Mouse (Mus musculus) forebrain, embryonic 12.5 days (tissue): Measurements from ENCODE around the gene Atox1. TPM values are rescaled to one million over a fixed set of nuclear protein-coding genes. Genes with fewer than 3 reads are reported as not detected.
"Not testable (repeated sequence)": the region's sequence is repeated elsewhere in the genome, so short reads cannot be mapped to it uniquely, and the experiment has no call there.

ENCODE experiments used
- ATAC-seq: fragments of 200-750 bp; cut with Nextera tagmentation; 2 replicates; pipeline ENCODE4 v1.8.0; 2017; ENCODE audit warnings: moderate TSS enrichment; ENCODE audit not compliant: low FRiP score
- H3K27ac ChIP-seq: fragments of 300-500 bp; sonication (generic); 2 replicates; pipeline ENCODE4 v1.5.1; 2016; ENCODE audit warnings: mild to moderate bottlenecking
- H3K27me3 ChIP-seq: fragments of 300-500 bp; sonication (generic); 2 replicates; pipeline ENCODE4 v1.6.1; 2016; ENCODE audit warnings: mild to moderate bottlenecking
- H3K36me3 ChIP-seq: fragments of 300-500 bp; sonication (generic); replicated peaks from 2 replicates; pipeline ENCODE4 v1.6.1; 2016; ENCODE audit warnings: mild to moderate bottlenecking
- H3K4me1 ChIP-seq: fragments of 300-500 bp; sonication (generic); 2 replicates; pipeline ENCODE4 v1.6.1; 2016
- H3K4me2 ChIP-seq: fragments of 300-500 bp; sonication (generic); 2 replicates; pipeline ENCODE4 v1.6.1; 2016; ENCODE audit warnings: mild to moderate bottlenecking, moderate library complexity
- H3K4me3 ChIP-seq: fragments of 300-500 bp; sonication (generic); replicated peaks from 2 replicates; pipeline ENCODE4 v1.5.1; 2016; ENCODE audit warnings: mild to moderate bottlenecking
- H3K9ac ChIP-seq: fragments of 300-500 bp; sonication (generic); 2 replicates; pipeline ENCODE4 v1.6.1; 2016; ENCODE audit warnings: mild to moderate bottlenecking
- H3K9me3 ChIP-seq: fragments of 300-500 bp; sonication (generic); 2 replicates; pipeline ENCODE4 v1.6.1; 2016
- WGBS: fragments of 180-500 bp; shearing (Covaris S2); methylation state at CpG from one replicate; pipeline ENCODE4 v1.1.7; 2016; 5-methylcytosine and 5-hydroxymethylcytosine counted together
- polyA plus RNA-seq: library from polyadenylated mRNA; unstranded; fragments of >200 nt; fragmentation: Nextera tagmentation; extraction: Ambion mirVana; gene quantifications from 2 replicates; pipeline ENCODE4 v1.2.1, GENCODE M21; 2016

Atox1 gene
- polyA plus RNA-seq, 1 experiment from 2014 or later = 211 TPM

DNA sequence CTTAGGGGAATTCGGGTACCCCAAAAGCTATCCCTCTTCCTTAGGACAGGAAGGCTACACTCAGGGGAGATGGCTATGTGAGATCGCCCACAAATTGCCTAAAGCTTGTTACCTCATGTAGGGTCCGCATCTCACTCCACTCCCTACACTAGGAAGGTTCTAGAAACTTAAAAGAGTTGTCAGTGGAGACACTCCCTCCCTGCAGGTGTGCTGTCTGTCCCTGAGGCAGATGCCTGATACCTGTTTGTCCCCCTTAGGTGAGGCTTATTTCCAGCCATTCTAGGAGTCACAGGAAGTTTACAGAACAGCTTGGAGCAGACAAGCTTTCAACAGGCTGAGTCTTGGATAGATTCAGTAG lies 42.4 kb downstream of the Atox1 start:
- Histone ChIP-seq H3K4me1 (peaks cover 39% of the 10 kb centered on the region), H3K27ac (peak overlapping the region; percentile 80)

DNA sequence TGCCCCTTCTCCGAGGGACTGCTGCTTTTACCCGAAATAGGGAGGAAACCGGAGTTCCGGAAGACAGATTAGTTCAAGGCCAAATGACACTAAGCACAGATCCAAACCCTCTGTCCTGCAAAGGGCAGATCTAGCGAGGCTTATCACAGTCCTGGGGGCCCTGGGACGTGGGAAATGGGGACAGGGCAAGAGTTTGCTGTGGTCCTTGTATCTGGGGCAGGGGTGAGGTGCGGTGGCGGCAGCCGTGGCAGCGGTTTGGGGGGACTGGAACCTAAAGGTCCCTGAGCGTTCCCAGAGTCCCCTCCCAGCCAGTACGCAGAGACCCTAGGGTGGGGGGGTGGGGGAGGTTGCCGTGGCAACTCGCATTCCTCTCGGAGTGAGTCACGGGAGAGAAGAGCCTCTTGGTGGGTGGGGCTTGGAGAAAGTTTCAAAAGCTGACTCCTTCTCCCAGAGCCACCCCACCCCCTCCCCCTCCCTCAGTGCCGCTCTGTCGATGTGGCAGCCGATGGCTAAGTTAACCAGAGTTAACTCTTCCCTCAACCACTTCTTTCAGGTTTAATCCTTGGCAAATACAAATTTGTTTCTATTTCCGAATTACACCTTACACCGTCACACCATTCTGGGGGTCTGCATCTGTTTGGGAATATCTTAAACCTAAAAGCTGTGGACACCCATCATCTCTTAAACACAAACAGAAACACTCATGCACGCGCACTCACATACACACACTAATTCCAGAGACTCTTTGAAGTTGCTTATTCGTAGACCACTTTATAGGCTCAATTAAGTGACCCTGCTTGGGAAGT lies 42.9 kb downstream of the Atox1 start:
- peaks cover 36% of the 10 kb centered on the region for H3K4me1 ChIP-seq
- peak; percentile 82 for ATAC-seq
- H3K27ac ChIP-seq = peak overlapping the region; percentile 80
- no peaks in the 10 kb centered on the region for H3K36me3 ChIP-seq
- H3K27me3 ChIP-seq = no peaks in the 10 kb centered on the region
- H3K9me3 ChIP-seq = no peaks in the 10 kb centered on the region
- peak overlapping the region; percentile 60 for H3K9ac ChIP-seq
- peak overlapping the region; percentile 44 for H3K4me3 ChIP-seq
- WGBS = 1% methylated on average over 23 of the region's 24 CpGs
- peak overlapping the region; percentile 66 for H3K4me2 ChIP-seq

More for the DNA sequence above, 42.4 kb downstream of the Atox1 start:
- Histone ChIP-seq H3K4me3 (peak overlapping the region; percentile 44), H3K9me3 (no peaks in the 10 kb centered on the region), H3K9ac (peak overlapping the region; percentile 60), H3K27me3 (no peaks in the 10 kb centered on the region), H3K4me2 (peak overlapping the region; percentile 66), H3K36me3 (no peaks in the 10 kb centered on the region)
- 1% methylated on average over 3 of the region's 3 CpGs for WGBS
- ATAC-seq = no peak

DNA sequence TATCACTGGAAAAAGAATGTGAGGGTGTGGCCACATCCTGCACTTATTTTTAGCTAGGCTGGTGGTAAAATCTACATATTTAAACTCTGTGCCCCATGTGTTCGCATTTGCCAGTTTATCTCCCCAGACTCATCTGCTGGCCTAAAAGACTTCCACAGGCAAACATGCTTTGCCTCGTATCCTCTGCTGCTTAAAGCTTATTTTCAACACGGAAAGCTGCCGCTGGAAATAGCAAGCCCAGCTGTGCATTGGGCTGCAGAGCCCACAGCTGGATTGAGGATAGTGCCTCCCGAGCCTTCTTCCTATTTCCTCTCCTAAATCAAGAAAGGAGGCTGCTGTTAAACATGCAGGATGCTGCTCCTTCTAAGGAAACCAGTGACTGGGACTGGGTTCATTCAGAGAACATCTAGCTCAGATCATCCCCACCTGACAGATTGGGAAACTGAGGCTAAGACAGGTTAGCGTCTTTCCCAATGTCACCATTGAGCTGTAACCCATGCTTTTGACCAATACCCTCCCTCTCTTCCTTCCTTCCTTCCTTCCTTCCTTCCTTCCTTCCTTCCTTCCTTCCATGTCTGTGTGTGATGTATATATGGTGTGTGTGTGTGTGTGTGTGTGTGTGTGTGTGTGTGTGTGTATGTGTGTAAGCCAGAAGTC lies 44.3 kb downstream of the Atox1 start:
- Histone ChIP-seq H3K9ac (peak overlapping the region; percentile 60; the same call in 1 of the 2 replicates), H3K4me1 (peaks cover 36% of the 10 kb centered on the region), H3K27me3 (no peaks in the 10 kb centered on the region), H3K36me3 (no peaks in the 10 kb centered on the region), H3K4me2 (no peak overlapping the region), H3K4me3 (no peak overlapping the region), H3K9me3 (no peaks in the 10 kb centered on the region), H3K27ac (no peak overlapping the region)
- 81% methylated on average over 6 of the region's 6 CpGs for WGBS
- no peak for ATAC-seq

DNA sequence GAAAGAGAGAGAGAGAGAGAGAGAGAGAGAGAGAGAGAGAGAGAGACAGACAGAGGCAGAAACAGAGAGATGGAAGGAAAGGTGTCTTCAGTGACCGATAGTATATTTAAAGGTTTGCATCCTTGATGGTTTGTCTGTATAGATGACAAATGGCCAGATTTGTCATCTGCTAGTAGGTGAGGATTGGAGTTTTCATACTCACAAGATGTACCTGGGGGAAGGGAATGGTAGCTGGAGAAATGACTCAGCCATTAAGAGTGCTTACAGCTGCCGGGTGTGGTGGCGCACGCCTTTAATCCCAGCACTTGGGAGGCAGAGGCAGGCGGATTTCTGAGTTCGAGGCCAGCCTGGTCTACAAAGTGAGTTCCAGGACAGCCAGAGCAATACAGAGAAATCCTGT lies 45.3 kb downstream of the Atox1 start:
- H3K27ac ChIP-seq, H3K4me3 ChIP-seq, H3K36me3 ChIP-seq, ATAC-seq, H3K9me3 ChIP-seq, H3K4me2 ChIP-seq, H3K9ac ChIP-seq, H3K27me3 ChIP-seq: not testable (repeated sequence)
- WGBS = 89% methylated on average over 6 of the region's 6 CpGs
- peaks cover 36% of the 10 kb centered on the region for H3K4me1 ChIP-seq

DNA sequence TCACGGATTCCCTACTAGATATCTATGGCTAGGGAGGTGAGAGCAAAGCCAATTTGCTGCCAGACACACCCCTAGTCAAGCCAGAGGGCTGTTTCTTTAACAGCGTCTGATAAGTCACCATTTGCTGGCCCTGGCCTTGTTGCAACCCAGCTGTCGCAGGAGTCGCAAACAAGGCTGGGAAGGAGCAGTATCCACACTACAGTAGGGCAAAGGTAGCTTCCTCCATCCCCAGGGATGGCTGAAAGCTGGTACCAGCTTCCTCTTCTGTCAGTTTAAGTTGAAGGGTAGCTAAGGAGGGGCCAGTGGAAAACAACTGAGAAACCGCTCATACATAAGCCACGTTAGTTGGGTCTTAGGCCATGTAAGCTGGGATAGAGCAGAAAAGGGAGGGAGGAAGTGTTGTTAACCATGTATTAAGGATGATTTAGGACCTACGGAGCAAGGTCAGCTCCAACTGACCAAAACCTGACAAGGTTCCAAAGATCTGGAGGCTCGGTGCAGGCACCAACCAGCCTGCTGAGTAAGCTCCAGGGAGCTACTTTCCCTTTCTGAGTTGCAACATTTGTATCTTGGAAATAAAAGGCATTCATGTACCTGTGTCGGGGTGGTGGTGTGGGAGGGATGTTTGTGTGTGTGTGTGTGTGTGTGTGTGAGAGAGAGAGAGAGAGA lies 45.9 kb downstream of the Atox1 start:
- H3K4me3 ChIP-seq = no peak overlapping the region
- no peak for ATAC-seq
- no peaks in the 10 kb centered on the region for H3K36me3 ChIP-seq
- no peak overlapping the region for H3K4me2 ChIP-seq
- H3K9me3 ChIP-seq = no peaks in the 10 kb centered on the region
- no peak overlapping the region for H3K27ac ChIP-seq
- H3K4me1 ChIP-seq = peaks cover 33% of the 10 kb centered on the region
- H3K9ac ChIP-seq = no peak overlapping the region
- 81% methylated on average over 9 of the region's 9 CpGs for WGBS
- H3K27me3 ChIP-seq = no peaks in the 10 kb centered on the region

DNA sequence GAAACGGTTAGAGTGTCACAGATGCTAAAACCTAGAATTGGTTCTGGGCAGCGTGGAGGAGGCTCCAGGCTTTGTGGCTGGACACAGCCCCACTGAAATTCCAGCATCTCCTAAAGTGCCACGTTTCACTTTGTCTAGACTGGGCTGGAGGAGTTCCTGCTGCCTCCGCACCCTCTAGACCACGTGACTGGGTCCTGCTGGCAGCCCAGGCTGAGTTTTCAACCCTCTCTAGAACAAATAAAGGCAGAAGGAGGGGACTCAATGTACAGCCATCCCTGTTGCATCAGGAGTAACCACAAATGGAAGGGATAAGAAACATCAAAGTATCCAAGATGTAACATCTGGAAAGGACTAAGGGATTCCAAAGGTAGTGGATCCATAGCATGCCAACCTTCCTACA lies 46.7 kb downstream of the Atox1 start:
- Histone ChIP-seq H3K4me3 (no peak overlapping the region), H3K4me2 (no peak overlapping the region), H3K27me3 (no peaks in the 10 kb centered on the region), H3K9ac (no peak overlapping the region), H3K9me3 (no peaks in the 10 kb centered on the region), H3K36me3 (0 out of 2 replicates have a peak, but pooled peaks cover 3% of the 10 kb centered on the region), H3K4me1 (peaks cover 25% of the 10 kb centered on the region), H3K27ac (no peak overlapping the region)
- 77% methylated on average over 5 of the region's 5 CpGs for WGBS
- ATAC-seq = no peak

DNA sequence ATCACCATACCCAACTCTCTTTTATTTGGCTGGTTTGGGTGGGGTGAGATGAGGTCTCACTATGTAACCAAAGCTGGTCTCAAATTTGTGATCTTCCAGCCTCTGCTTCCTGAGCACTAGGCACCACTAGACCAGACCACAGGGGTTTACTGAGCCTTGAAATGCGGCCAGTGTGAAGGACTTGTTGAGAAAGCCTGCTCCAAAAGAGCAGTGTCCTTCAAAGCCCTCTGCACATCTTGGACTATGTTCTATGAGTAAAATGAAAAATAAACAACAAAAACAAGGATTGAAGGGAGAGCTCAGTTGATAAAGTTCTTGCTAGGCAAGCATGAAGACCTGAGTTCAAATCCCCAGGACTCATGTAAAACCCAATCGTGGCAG lies 47.6 kb downstream of the Atox1 start:
- Histone ChIP-seq H3K4me1 (peaks cover 16% of the 10 kb centered on the region), H3K27me3 (no peaks in the 10 kb centered on the region), H3K4me3 (no peak overlapping the region), H3K9me3 (no peaks in the 10 kb centered on the region), H3K4me2 (no peak overlapping the region), H3K27ac (no peak overlapping the region), H3K36me3 (peaks cover 9% of the 10 kb centered on the region), H3K9ac (no peak overlapping the region)
- ATAC-seq = no peak
- 90% methylated on average over 2 of the region's 2 CpGs for WGBS

DNA sequence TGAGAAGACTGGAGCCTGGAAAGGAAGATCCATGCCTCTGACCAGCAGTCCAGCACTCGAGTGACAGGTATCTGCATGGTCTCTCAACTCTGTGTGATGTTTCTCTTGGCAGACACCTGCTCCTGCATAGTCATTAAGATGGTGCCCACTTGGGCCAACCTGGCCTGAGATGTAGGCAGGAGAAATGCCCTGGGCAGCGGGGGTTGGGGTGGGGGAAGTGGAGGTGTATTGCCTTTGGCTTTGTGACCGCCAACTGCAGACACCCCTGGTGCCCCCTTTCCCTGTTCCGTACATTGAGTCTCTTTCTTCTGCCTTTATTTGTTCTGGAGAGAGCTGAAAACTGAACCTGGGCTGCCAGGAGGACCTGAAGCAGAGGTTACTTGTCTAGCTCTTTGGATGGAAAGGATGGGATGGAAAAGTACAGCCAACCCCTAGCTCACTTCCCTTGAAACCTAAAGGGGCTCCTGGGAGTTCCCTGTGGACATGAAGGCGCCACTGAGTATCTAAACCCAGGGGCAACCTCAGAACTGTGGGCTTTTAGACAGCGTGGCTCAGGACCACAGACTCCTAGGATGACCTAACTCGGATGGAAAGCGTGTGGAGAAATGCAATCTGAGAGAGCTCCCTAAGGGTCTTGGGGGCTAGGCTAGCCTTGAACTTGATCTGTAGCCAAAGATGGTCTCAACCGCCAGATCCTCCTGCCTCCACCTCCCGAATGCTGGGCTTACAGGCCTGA lies 48.2 kb downstream of the Atox1 start:
- Histone ChIP-seq H3K36me3 (peaks cover 15% of the 10 kb centered on the region), H3K27me3 (no peaks in the 10 kb centered on the region), H3K4me1 (peaks cover 10% of the 10 kb centered on the region), H3K4me3 (no peak overlapping the region), H3K27ac (no peak overlapping the region), H3K9ac (no peak overlapping the region), H3K4me2 (no peak overlapping the region), H3K9me3 (no peaks in the 10 kb centered on the region)
- whole genome bisulfite sequencing = 95% methylated on average over 10 of the region's 10 CpGs
- no peak for ATAC-seq

DNA sequence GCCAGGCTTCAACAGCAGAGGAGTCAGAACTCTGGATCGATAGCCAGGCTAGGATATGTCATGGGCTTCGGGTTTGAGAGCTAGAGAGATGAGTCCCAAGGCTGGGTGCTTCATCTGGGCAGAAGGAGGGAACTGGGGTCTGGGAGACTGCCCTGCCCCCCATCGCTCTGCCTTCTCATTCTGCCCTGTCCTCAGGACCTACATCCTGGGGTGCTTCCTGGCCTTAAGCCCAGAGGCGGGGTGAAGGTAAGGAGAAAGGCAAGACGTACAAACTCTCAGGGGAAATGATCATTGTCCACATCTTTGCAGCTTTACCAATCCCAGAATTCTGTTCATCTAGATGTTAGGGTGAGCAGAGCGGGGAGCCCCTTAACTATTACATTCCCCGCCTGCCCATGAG lies 49.0 kb downstream of the Atox1 start:
- Histone ChIP-seq H3K27ac (no peak overlapping the region), H3K4me2 (no peak overlapping the region), H3K4me1 (peaks cover 3% of the 10 kb centered on the region; the same call in 1 of the 2 replicates), H3K27me3 (no peaks in the 10 kb centered on the region), H3K4me3 (no peak overlapping the region), H3K36me3 (peaks cover 23% of the 10 kb centered on the region), H3K9me3 (no peaks in the 10 kb centered on the region), H3K9ac (no peak overlapping the region)
- WGBS = 88% methylated on average over 7 of the region's 7 CpGs
- ATAC-seq = no peak

DNA sequence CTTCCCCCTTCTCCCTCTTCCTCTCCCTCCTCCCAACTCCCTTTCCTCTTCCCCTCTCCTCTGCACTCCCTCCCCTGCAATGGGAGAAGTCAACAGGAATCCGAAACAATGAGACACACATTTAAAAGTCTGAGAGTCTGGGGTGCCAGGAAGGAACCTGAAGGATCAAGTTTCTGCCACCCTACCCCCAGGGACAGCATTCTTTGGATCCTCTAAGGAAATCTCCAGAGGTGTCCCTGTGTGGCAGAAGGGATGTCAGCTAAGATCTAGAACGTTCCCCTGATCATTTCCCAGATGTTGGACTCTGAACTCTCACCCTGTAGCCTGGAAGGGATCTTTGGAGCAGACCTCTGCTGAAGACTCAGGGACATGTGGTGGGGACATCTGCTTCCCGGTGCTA lies 50.5 kb downstream of the Atox1 start:
- WGBS = 78% methylated on average over 3 of the region's 3 CpGs
- no peaks in the 10 kb centered on the region for H3K4me1 ChIP-seq
- H3K4me2 ChIP-seq = no peak overlapping the region
- peaks cover 39% of the 10 kb centered on the region for H3K36me3 ChIP-seq
- ATAC-seq = no peak
- H3K27ac ChIP-seq = no peak overlapping the region
- H3K9ac ChIP-seq = no peak overlapping the region
- no peaks in the 10 kb centered on the region for H3K27me3 ChIP-seq
- no peaks in the 10 kb centered on the region for H3K9me3 ChIP-seq
- no peak overlapping the region for H3K4me3 ChIP-seq

DNA sequence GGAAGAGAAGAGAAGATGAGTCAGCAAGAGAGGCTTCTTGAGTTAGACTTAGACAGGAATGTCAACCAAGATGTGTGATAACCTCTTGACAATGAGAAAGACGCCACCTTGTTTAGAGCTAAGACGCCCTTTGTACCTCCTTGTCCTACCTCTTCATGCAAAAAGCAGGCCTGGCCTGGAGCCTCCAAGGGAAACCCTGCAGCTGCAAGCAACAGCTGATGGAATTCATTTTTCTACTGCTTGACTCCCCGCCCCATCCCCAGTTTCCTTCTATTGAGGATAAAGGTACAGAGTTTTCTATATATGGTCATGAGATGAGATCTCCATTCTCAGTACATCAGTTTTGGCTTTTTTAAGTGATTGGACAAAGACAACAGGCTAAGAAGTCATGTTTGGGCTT lies 51.0 kb downstream of the Atox1 start:
- Histone ChIP-seq H3K4me3 (no peak overlapping the region), H3K9me3 (no peaks in the 10 kb centered on the region), H3K4me2 (no peak overlapping the region), H3K4me1 (no peaks in the 10 kb centered on the region), H3K9ac (no peak overlapping the region), H3K27me3 (no peaks in the 10 kb centered on the region), H3K36me3 (peaks cover 42% of the 10 kb centered on the region), H3K27ac (no peak overlapping the region)
- WGBS = 88% methylated on average over 3 of the region's 3 CpGs
- no peak for ATAC-seq

DNA sequence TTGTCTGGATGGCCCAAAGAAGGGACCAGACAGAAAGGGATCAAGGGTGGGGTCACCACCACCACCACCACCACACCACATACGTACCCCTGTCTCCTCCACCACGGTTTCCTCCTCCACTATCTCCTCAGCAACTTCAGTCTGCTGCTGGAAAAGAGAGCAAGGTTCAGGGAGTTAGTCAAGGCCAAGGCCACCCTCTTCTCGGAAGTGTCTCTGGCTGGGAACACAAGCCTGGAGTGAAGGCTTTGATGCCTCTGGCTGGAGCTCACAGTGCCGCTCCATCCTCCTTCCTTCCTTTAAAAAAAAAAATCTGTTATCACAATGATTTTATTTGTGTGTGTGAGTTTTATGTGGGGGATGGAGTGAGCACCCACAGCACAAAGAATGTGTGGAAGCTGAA lies 53.9 kb downstream of the Atox1 start:
- ATAC-seq = no peak
- Histone ChIP-seq H3K4me2 (no peak overlapping the region), H3K9me3 (no peaks in the 10 kb centered on the region), H3K27ac (no peak overlapping the region), H3K4me1 (no peaks in the 10 kb centered on the region), H3K9ac (no peak overlapping the region), H3K36me3 (peaks cover 64% of the 10 kb centered on the region), H3K4me3 (no peak overlapping the region), H3K27me3 (no peaks in the 10 kb centered on the region)
- WGBS = 96% methylated on average over 4 of the region's 4 CpGs
